7 mouse cellular contexts compared by ENCODE assay signal in genomic region chr16:78375222-78375621, GRCm38 (mm10). TPM values are rescaled to one million over a fixed set of nuclear protein-coding genes. Genes with fewer than 3 reads are reported as not detected.
A peak's percentile ranks its signal among the peaks of the same experiment; 100 is the strongest.
DNase-seq lines count a peak whose midpoint lies in the region; ATAC-seq and TF ChIP-seq lines count a peak whose summit lies in the region.

No protein-coding gene starts in this region.

- H3K4me2 ChIP-seq in hindbrain, embryonic 11.5 days (replicated peaks; ENCODE audit: low read depth, low read length), result peak overlapping the region; percentile 55; the same call in 1 of the 2 replicates

- no peak overlapping the region for H3K27ac ChIP-seq in spleen, adult 2 months (ENCODE audit: insufficient read depth, low read length)
- no peak overlapping the region for H3K27ac ChIP-seq in hindbrain, embryonic 11.5 days (ENCODE audit: low read depth, low read length)

- H3K4me1 ChIP-seq in spleen, adult 2 months (ENCODE audit: control insufficient read depth, insufficient read depth, insufficient read length), result peaks cover 6% of the 10 kb centered on the region
- 0 out of 2 replicates have a peak, but pooled peaks cover 3% of the 10 kb centered on the region for H3K4me1 ChIP-seq in hindbrain, embryonic 11.5 days (replicated peaks; ENCODE audit: control insufficient read depth, insufficient read depth, low read length)

- H3K9ac ChIP-seq in hindbrain, embryonic 11.5 days (ENCODE audit: low read depth, low read length), result 0 out of 2 replicates have a peak overlapping the region, but pooled peaks have one; percentile 15

- 27% methylated on average over 10 of the region's 10 CpGs for WGBS in spleen, adult 2 months
- 56% methylated on average over 10 of the region's 10 CpGs for WGBS in hindbrain, embryonic 11.5 days

- H3K36me3 ChIP-seq in spleen, adult 2 months (ENCODE audit: control insufficient read depth, insufficient read depth, low read length), result peaks cover 3% of the 10 kb centered on the region; the same call in 1 of the 2 replicates
- H3K36me3 ChIP-seq in hindbrain, embryonic 11.5 days (ENCODE audit: control insufficient read depth, insufficient read depth, low read length), result no peaks in the 10 kb centered on the region

- no peaks in the 10 kb centered on the region for H3K27me3 ChIP-seq in spleen, adult 2 months (ENCODE audit: control insufficient read depth, insufficient read depth, low read length)
- no peaks in the 10 kb centered on the region for H3K27me3 ChIP-seq in hindbrain, embryonic 11.5 days (ENCODE audit: control insufficient read depth, insufficient read depth, low read length)

- no peaks in the 10 kb centered on the region for H3K9me3 ChIP-seq in hindbrain, embryonic 11.5 days (ENCODE audit: control insufficient read depth, low read length)

- ATAC-seq in hindbrain, embryonic 11.5 days (ENCODE audit: low FRiP score), result no peak

- TF ChIP-seq CTCF in spleen, adult 2 months (IDR thresholded peaks at IDR 0.05; ENCODE audit: extremely low read depth, insufficient read depth, insufficient read length, insufficient replicate concordance), result no peak

- no peak for DNase-seq in spleen, adult 2 months (ENCODE audit: low read depth in 1 of 2, low spot score in 2 of 2)
- no peak for DNase-seq in spleen, postnatal 4 days (ENCODE audit: low spot score in 2 of 2)
- DNase-seq in embryo, embryonic 11.5 days (ENCODE audit: low read depth, low spot score), result peak; percentile 9
- DNase-seq in hindbrain, embryonic 11.5 days (ENCODE audit: low spot score), result peak; percentile 39
- DNase-seq in lung, postnatal 10 days, result peak; percentile 12
- DNase-seq in right cerebral cortex, postnatal 25 days, result peak; percentile 10
- DNase-seq in gastrocnemius, postnatal 25 days, result no peak

- no peak for TF ChIP-seq POLR2A in spleen, adult 2 months (IDR thresholded peaks at IDR 0.05; ENCODE audit: low read depth, low read length)

- peak overlapping the region; percentile 23; the same call in 1 of the 2 replicates for H3K4me3 ChIP-seq in spleen, adult 2 months (ENCODE audit: extremely low read depth, insufficient read depth, insufficient read length)
- H3K4me3 ChIP-seq in hindbrain, embryonic 11.5 days (ENCODE audit: low read depth, low read length), result peak overlapping the region; percentile 95

RNA-seq across cellular contexts. Expression of gene Btg3, which starts 1.8 kb away (rescaled TPM):
- polyA plus RNA-seq in spleen, adult 2 months (2012; rRNA removed), result 1.6 TPM in 2 replicates
- polyA plus RNA-seq in hindbrain, embryonic 11.5 days (2014; fragmentation: Nextera tagmentation; extraction: Ambion mirVana), result 43.7 and 45.8 TPM in 2 replicates
- total RNA-seq in gastrocnemius, postnatal 25 days (2021), result 1 to 10 TPM; 4.7 to 8.1 TPM

Comparison
In these comparisons a context has a peak if more than half of its experiments do, and no peak if none do; other contexts are left out.
1. DNase-seq: peak in embryo, embryonic 11.5 days (single experiment), hindbrain, embryonic 11.5 days (single experiment), lung, postnatal 10 days (single experiment) and right cerebral cortex, postnatal 25 days (single experiment); none in spleen, adult 2 months (0 of 2), spleen, postnatal 4 days (0 of 2) and gastrocnemius, postnatal 25 days (single experiment).
2. RNA of gene Btg3, which starts 1.8 kb away (polyA plus RNA-seq): 43.7 to 45.8 TPM in hindbrain, embryonic 11.5 days; 1.6 TPM in spleen, adult 2 months; every median in the first group is over 10 times any median in the second.